Mouse (Mus musculus): Measurements from ENCODE around the gene Erc2. TPM values are rescaled to one million over a fixed set of nuclear protein-coding genes. Genes with fewer than 3 reads are reported as not detected.

The Erc2 gene
- polyA plus RNA-seq, 1 experiment from 2014 or later = 5.7 TPM

- H3K36me3 ChIP-seq (ENCODE audit: control insufficient read depth, insufficient read depth, low read length) = peaks cover 8% of the 10 kb centered on the region; the same call in 1 of the 2 replicates
- H3K4me3 ChIP-seq (ENCODE audit: low read depth, low read length) = no peak overlapping the region
- H3K27me3 ChIP-seq (ENCODE audit: control insufficient read depth, insufficient read depth, low read length) = no peaks in the 10 kb centered on the region
- DNase-seq (ENCODE audit: low spot score) (no peak), ATAC-seq (ENCODE audit: insufficient number of reproducible peaks, low FRiP score, low TSS enrichment, low read depth) (no peak)
- 78% methylated on average over 1 of the region's 1 CpGs for WGBS
- H3K4me2 ChIP-seq (ENCODE audit: low read depth, severe bottlenecking) = no peak overlapping the region
- H3K27ac ChIP-seq (replicated peaks; ENCODE audit: low read depth, low read length) = no peak overlapping the region
- 0 out of 2 replicates have a peak, but pooled peaks cover 5% of the 10 kb centered on the region for H3K4me1 ChIP-seq (ENCODE audit: control insufficient read depth, insufficient read depth, low read length)
- no peaks in the 10 kb centered on the region for H3K9me3 ChIP-seq (ENCODE audit: control insufficient read depth, low read length)
- H3K9ac ChIP-seq (ENCODE audit: low read length) = no peak overlapping the region
Measured at GRCm38 (mm10) chr14:28525566-28525965, 903.3 kb downstream of the Erc2 start.

Other genes starting within 250 kb of the Erc2 start
- gene Fam208a, start 193.6 kb upstream of the Erc2 start, polyA plus RNA-seq (2014; fragmentation: Nextera tagmentation; extraction: Ambion mirVana) = 11.7 and 15.2 TPM in 2 replicates
- gene Ccdc66, start 114.0 kb upstream of the Erc2 start, polyA plus RNA-seq (2014; fragmentation: Nextera tagmentation; extraction: Ambion mirVana) = 15.8 and 18.6 TPM in 2 replicates